Mouse (Mus musculus) heart, embryonic 11.5 days (tissue): ENCODE data around the gene Tbc1d22a. TPM values are rescaled to one million over a fixed set of nuclear protein-coding genes. Genes with fewer than 3 reads are reported as not detected.

ENCODE experiments used
- ATAC-seq: fragments of 200-750 bp; cut with Nextera tagmentation; replicated peaks from 2 replicates; pipeline ENCODE4 v1.8.0; 2017; ENCODE audit warnings: moderate library complexity; ENCODE audit not compliant: insufficient number of reproducible peaks, low FRiP score, low TSS enrichment
- H3K27ac ChIP-seq: fragments of 300-500 bp; sonication (generic); 2 replicates; pipeline ENCODE4 v1.5.1; 2014; ENCODE audit warnings: mild to moderate bottlenecking, low read depth, low read length
- H3K27me3 ChIP-seq: fragments of 300-500 bp; sonication (generic); 2 replicates; pipeline ENCODE4 v1.6.1; 2014; ENCODE audit warnings: mild to moderate bottlenecking, low read length, mixed read lengths; ENCODE audit not compliant: control insufficient read depth, insufficient read depth
- H3K36me3 ChIP-seq: fragments of 300-500 bp; sonication (generic); 2 replicates; pipeline ENCODE4 v1.6.1; 2014; ENCODE audit warnings: mild to moderate bottlenecking, low read length, moderate library complexity, mixed read lengths; ENCODE audit not compliant: control insufficient read depth, insufficient read depth
- H3K4me1 ChIP-seq: fragments of 300-500 bp; sonication (generic); 2 replicates; pipeline ENCODE4 v1.6.1; 2014; ENCODE audit warnings: low read length; ENCODE audit not compliant: control insufficient read depth, insufficient read depth
- H3K4me2 ChIP-seq: fragments of 300-500 bp; sonication (generic); 2 replicates; pipeline ENCODE4 v1.6.1; 2014; ENCODE audit warnings: mild to moderate bottlenecking, moderate library complexity
- H3K4me3 ChIP-seq: fragments of 300-500 bp; sonication (generic); 2 replicates; pipeline ENCODE4 v1.5.1; 2014; ENCODE audit warnings: low read depth, low read length
- H3K9ac ChIP-seq: fragments of 300-500 bp; sonication (generic); 2 replicates; pipeline ENCODE4 v1.6.1; 2014; ENCODE audit warnings: mild to moderate bottlenecking, low read depth, low read length, moderate library complexity
- H3K9me3 ChIP-seq: fragments of 300-500 bp; sonication (generic); replicated peaks from 2 replicates; pipeline ENCODE4 v1.6.1; 2016; ENCODE audit warnings: low read length; ENCODE audit not compliant: control insufficient read depth
- WGBS: fragments of 180-500 bp; shearing (Covaris S2); extraction: QIAGEN DNeasy Blood & Tissue Kit; methylation state at CpG from one replicate; pipeline ENCODE4 v1.1.7; 2014; ENCODE audit not compliant: insufficient replicate concordance; 5-methylcytosine and 5-hydroxymethylcytosine counted together
- polyA plus RNA-seq: library from polyadenylated mRNA; unstranded; fragments of >200 nt; fragmentation: Nextera tagmentation; extraction: Ambion mirVana; gene quantifications from 2 replicates; pipeline ENCODE4 v1.2.1, GENCODE M21; 2014

The Tbc1d22a gene
- polyA plus RNA-seq, 1 experiment from 2014 or later: 6.0 TPM

DNA sequence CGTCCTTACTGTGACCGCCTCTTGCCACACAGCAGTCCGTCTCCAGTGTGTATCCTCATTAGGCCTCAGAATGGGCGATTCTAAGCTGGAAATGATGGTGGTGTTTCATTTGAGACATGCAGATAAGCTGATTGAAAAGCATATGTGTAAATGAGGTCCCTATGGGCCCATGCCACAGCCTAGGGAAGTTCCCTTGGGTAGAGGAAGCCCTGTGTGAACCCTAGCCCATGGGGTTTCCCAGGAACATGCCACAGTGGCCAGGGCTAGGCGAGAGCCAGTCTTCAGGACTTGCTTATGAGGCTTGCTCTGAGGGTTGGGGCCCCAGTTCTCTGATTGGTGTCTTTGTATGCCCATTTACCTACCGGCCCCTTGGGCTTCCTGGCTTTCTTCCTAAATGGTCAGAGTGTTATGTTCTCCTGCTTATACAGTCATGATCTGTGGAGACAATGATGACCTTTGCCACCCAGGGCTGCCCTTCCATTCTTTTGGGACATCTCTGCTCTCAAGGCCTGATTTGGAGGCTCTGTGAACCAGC is 161.7 kb downstream of the Tbc1d22a start:
- no peak overlapping the region for H3K9ac ChIP-seq
- H3K4me1 ChIP-seq: no peaks in the 10 kb centered on the region
- H3K27ac ChIP-seq: no peak overlapping the region
- H3K36me3 ChIP-seq: no peaks in the 10 kb centered on the region
- H3K9me3 ChIP-seq: no peaks in the 10 kb centered on the region
- H3K27me3 ChIP-seq: 0 out of 2 replicates have a peak, but pooled peaks cover 2% of the 10 kb centered on the region
- ATAC-seq: no peak
- WGBS: 86% methylated on average over 6 of the region's 6 CpGs
- no peak overlapping the region for H3K4me3 ChIP-seq
- no peak overlapping the region for H3K4me2 ChIP-seq

DNA sequence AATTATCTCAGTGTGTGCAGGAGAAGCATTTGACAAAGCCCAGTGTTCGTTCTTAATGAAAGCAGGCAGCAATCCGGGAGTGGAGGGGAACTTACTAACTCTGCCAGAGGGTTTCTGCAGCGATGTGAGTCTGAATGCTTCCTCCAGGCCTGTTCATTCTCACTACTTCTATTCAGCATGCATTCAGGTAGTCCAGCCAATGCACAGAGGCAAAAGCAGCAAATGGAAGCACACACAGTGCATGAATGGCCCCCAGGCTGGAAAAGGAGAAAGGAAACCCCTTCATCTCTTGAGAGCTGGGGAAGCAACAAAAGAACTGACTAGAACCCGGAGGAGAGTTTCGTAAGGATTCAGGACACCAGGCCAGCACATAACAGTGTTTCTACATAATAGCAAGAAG is 169.0 kb downstream of the Tbc1d22a start:
- no peak overlapping the region for H3K4me2 ChIP-seq
- no peak overlapping the region for H3K9ac ChIP-seq
- no peaks in the 10 kb centered on the region for H3K36me3 ChIP-seq
- H3K27me3 ChIP-seq: 0 out of 2 replicates have a peak, but pooled peaks cover 2% of the 10 kb centered on the region
- no peak overlapping the region for H3K27ac ChIP-seq
- no peak for ATAC-seq
- no peak overlapping the region for H3K4me3 ChIP-seq
- H3K4me1 ChIP-seq: no peaks in the 10 kb centered on the region
- no peaks in the 10 kb centered on the region for H3K9me3 ChIP-seq
- 86% methylated on average over 5 of the region's 5 CpGs for WGBS

- H3K36me3 ChIP-seq: no peaks in the 10 kb centered on the region
- 36% methylated on average over 2 of the region's 2 CpGs for WGBS
- no peak overlapping the region for H3K9ac ChIP-seq
Observed at GRCm38 (mm10) chr15:86385436-86385835, 171.2 kb downstream of the Tbc1d22a start.

DNA sequence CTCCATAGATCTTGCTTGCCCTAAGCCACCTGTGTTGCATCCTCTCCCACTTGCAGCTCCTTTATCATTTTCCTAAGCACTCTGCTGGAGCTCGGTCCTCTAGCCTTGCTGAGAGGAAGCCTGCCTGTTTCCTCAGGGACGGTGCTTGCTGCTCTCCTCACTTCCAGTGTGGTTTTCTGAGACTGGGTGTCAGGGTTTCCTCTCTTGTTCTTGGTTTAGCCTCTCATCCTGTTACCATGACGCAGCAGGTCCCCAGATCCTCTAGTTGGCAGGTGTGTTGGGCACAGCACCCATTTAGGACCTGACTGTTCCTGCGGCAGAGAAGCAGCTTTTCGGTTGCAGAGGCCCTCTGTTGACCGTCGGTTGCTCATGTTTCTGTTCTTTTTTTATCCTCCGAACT is 172.1 kb downstream of the Tbc1d22a start:
- Histone ChIP-seq H3K27ac (no peak overlapping the region), H3K36me3 (no peaks in the 10 kb centered on the region), H3K4me3 (no peak overlapping the region), H3K4me1 (no peaks in the 10 kb centered on the region), H3K9ac (no peak overlapping the region), H3K4me2 (no peak overlapping the region), H3K9me3 (no peaks in the 10 kb centered on the region), H3K27me3 (0 out of 2 replicates have a peak, but pooled peaks cover 4% of the 10 kb centered on the region)
- WGBS: 78% methylated on average over 8 of the region's 8 CpGs
- no peak for ATAC-seq

More at GRCm38 (mm10) chr15:86385436-86385835, 171.2 kb downstream of the Tbc1d22a start:
- H3K27me3 ChIP-seq: no peaks in the 10 kb centered on the region
- no peaks in the 10 kb centered on the region for H3K4me1 ChIP-seq
- ATAC-seq: no peak
- no peaks in the 10 kb centered on the region for H3K9me3 ChIP-seq
- H3K4me3 ChIP-seq: no peak overlapping the region
- H3K27ac ChIP-seq: no peak overlapping the region
- no peak overlapping the region for H3K4me2 ChIP-seq

DNA sequence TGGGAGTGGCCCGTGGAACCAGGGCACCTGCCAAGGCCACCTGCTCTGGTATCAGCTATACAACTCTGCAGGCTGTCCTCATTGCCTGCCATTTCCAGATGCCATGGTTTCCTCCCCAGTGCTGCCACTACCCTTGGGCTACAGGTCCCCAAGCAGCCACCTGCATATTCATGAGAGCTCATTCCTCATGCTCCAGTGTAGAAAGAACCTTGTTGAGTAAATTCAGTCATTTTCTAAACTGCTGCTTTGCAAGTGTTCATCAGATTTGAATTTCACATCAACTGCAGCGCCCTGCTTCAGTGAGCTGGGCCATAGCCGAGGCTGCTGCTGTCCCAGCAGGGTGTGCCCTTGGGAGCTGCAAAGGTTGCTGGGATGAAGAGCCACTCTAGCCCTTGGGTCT is 174.3 kb downstream of the Tbc1d22a start:
- H3K36me3 ChIP-seq: no peaks in the 10 kb centered on the region
- no peaks in the 10 kb centered on the region for H3K9me3 ChIP-seq
- H3K9ac ChIP-seq: no peak overlapping the region
- no peaks in the 10 kb centered on the region for H3K4me1 ChIP-seq
- H3K4me2 ChIP-seq: no peak overlapping the region
- H3K27me3 ChIP-seq: 0 out of 2 replicates have a peak, but pooled peaks cover 7% of the 10 kb centered on the region
- WGBS: 73% methylated on average over 3 of the region's 3 CpGs
- H3K27ac ChIP-seq: no peak overlapping the region
- H3K4me3 ChIP-seq: no peak overlapping the region
- no peak for ATAC-seq

- Histone ChIP-seq H3K4me3 (no peak overlapping the region), H3K36me3 (no peaks in the 10 kb centered on the region), H3K9me3 (no peaks in the 10 kb centered on the region), H3K4me1 (peaks cover 24% of the 10 kb centered on the region), H3K4me2 (no peak overlapping the region), H3K9ac (no peak overlapping the region), H3K27me3 (peaks cover 53% of the 10 kb centered on the region), H3K27ac (no peak overlapping the region)
- no peak for ATAC-seq
- 41% methylated on average over 5 of the region's 5 CpGs for WGBS
Observed at GRCm38 (mm10) chr15:86404866-86405265, 190.6 kb downstream of the Tbc1d22a start.

- H3K4me2 ChIP-seq: no peak overlapping the region
- H3K4me1 ChIP-seq: peaks cover 23% of the 10 kb centered on the region
- 26% methylated on average over 4 of the region's 4 CpGs for WGBS
- H3K36me3 ChIP-seq: no peaks in the 10 kb centered on the region
- H3K27ac ChIP-seq: no peak overlapping the region
- peaks cover 53% of the 10 kb centered on the region for H3K27me3 ChIP-seq
- no peak overlapping the region for H3K4me3 ChIP-seq
- no peak overlapping the region for H3K9ac ChIP-seq
- no peak for ATAC-seq
- H3K9me3 ChIP-seq: no peaks in the 10 kb centered on the region
Observed at GRCm38 (mm10) chr15:86405527-86405926, 191.3 kb downstream of the Tbc1d22a start.

GRCm38 (mm10) chr15:86409352-86409751 is 195.1 kb downstream of the Tbc1d22a start:
- 58% methylated on average over 5 of the region's 5 CpGs for WGBS
- Histone ChIP-seq H3K4me3 (no peak overlapping the region), H3K27me3 (peaks cover 68% of the 10 kb centered on the region), H3K36me3 (no peaks in the 10 kb centered on the region), H3K4me1 (peaks cover 6% of the 10 kb centered on the region; the same call in 1 of the 2 replicates), H3K4me2 (no peak overlapping the region), H3K27ac (no peak overlapping the region), H3K9ac (no peak overlapping the region), H3K9me3 (no peaks in the 10 kb centered on the region)
- ATAC-seq: no peak

DNA sequence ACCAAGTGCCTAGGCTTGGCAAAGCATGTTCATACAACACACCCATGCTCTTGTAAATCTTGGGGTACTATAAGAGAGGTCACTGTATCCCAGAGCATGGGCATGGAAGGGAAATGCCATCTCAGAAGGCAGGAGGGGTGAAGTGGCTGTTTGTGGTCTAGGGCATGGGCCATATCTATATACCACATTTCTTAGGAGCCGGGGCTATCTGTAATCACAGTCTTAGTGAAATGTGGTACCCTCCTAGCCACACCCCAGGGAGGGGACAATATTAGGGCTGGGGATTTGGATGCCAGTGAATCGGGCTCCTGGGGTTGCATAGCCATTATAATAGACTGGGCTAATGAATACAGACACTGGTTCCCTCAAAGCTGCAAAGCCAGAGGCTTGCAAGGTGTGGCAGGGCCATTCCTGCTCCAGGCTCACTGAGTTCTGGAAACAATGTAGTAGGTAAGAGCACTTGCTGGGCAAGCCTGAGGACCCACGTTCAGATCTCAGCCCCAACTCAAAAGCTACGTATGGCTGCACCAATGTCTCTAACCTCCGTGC is 197.3 kb downstream of the Tbc1d22a start:
- ATAC-seq: no peak
- H3K36me3 ChIP-seq: no peaks in the 10 kb centered on the region
- no peak overlapping the region for H3K27ac ChIP-seq
- 82% methylated on average over 5 of the region's 5 CpGs for WGBS
- H3K4me2 ChIP-seq: no peak overlapping the region
- no peak overlapping the region for H3K4me3 ChIP-seq
- H3K9ac ChIP-seq: no peak overlapping the region
- peaks cover 71% of the 10 kb centered on the region for H3K27me3 ChIP-seq
- no peaks in the 10 kb centered on the region for H3K4me1 ChIP-seq
- no peaks in the 10 kb centered on the region for H3K9me3 ChIP-seq
